Mouse (Mus musculus) testis, adult 2 months (tissue): ENCODE results near the gene Tead4.

Experiments used
- CTCF ChIP-seq: fragments of 200-500 bp; IDR thresholded peaks from 2 replicates; pipeline ENCODE4 v1.5.1; 2012; ENCODE audit warnings: low read depth, mild to moderate bottlenecking, inconsistent platforms, low read length, moderate library complexity; ENCODE audit not compliant: control insufficient read depth, insufficient read depth, insufficient replicate concordance
- POLR2A ChIP-seq: fragments of 200-500 bp; IDR thresholded peaks from 2 replicates; pipeline ENCODE4 v1.6.1; 2012; ENCODE audit warnings: low read depth, mild to moderate bottlenecking, inconsistent platforms, low read length, moderate library complexity; ENCODE audit not compliant: control insufficient read depth

DNA sequence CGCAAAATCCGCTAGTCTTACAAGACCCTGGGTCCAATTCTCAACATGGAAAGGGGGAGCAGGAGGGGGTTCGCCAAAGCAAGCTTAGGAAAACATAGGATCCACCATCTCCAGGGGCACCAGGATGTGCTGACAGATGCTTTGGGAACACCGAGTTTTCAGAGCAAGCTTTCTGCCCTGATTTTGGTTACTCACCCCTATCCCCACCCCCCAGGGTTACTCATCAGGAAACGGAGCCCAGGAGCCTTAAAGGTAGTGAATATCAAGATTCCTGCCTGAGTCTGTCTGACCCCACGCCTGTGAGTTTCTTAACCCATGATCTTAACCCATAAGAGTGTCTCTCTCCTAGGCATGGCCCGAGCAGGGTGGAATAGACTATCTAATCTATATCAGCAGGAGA lies 2.4 kb downstream of the Tead4 start:
- no peak for TF ChIP-seq CTCF
- TF ChIP-seq POLR2A = no peak
